Mouse (Mus musculus): ENCODE measurements around the gene Nlrx1.
A peak's percentile ranks its signal among the peaks of the same experiment; 100 is the strongest.

Gene Nlrx1

GRCm38 (mm10) chr9:44268027-44268360 lies 405 bp downstream of the Nlrx1 start:
- peak; percentile 86 for DNase-seq (ENCODE audit: low spot score)

GRCm38 (mm10) chr9:44267319-44268026 lies 926 bp downstream of the Nlrx1 start:
- DNase-seq (ENCODE audit: low spot score): no peak

- DNase-seq (ENCODE audit: low spot score): no peak
Measured at GRCm38 (mm10) chr9:44266478-44267226, 1.7 kb downstream of the Nlrx1 start.

- DNase-seq (ENCODE audit: low spot score): no peak
Measured at GRCm38 (mm10) chr9:44261388-44261787, 7.0 kb downstream of the Nlrx1 start.

DNA sequence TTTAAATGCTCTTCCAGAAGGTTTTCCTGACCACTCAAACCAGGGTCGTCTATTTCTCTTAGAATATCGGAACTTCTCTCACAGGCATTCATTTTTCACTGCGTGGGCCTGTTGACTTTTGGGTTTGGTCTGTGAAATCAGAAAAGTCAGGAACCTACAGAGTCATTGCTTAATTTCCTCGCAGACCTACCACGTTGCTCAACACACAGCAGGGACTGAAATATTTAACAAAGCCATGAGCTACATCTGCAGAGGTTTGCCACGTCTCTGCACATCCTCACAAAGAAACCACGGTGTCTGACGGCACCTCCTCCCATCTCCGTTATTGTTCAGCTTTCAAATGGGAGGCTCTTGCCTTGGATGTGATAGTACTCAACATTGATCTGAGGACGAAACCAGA lies 9.4 kb downstream of the Nlrx1 start:
- no peak for DNase-seq (ENCODE audit: low spot score)

DNA sequence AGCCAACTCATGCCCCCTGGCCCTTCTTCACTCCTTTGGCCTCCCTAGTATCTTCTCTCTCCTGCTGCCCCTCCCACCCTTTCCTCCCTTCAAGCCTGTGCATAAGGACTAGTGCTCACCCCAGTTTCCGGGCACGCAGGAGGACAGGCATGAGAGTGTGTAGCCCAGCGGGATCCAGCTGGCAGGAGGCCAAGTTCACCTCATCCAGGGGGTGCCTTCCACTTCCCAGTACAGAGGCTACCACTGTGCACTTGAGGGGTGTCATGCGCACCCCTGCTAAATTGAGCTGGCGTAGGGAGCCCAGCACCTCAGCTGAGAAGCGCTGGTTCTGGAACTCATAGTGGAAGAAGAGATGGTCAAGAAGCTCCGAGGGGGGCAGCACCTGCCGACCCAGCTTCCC lies 12.2 kb downstream of the Nlrx1 start:
- DNase-seq (ENCODE audit: low spot score): no peak

DNA sequence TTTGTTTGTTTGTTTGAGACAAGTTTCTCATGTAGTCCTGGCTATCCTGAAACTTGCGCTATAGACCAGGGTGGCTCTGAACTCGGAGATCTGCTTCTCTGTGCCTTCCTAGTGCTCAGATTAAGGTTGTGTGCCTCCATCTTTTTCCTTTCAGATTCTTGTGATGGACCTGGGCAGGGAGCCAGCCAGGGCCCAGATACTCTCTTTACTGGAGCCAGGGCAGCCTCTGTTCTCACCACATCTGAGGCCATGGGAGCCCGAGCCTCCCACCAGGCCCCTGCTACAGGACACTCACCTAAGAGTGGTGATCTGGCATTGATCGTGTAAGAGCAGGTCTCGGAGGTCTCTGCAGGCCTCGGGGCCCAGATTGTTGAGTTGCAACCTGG lies 13.3 kb downstream of the Nlrx1 start:
- no peak for DNase-seq (ENCODE audit: low spot score)

GRCm38 (mm10) chr9:44254508-44255135 lies 13.8 kb downstream of the Nlrx1 start:
- no peak for DNase-seq (ENCODE audit: low spot score)

GRCm38 (mm10) chr9:44253441-44253840 lies 15.0 kb downstream of the Nlrx1 start:
- no peak for DNase-seq (ENCODE audit: low spot score)

- no peak for DNase-seq (ENCODE audit: low spot score)
Measured at GRCm38 (mm10) chr9:44251314-44251713, 17.1 kb downstream of the Nlrx1 start, which contains the start of gene Pdzd3. Gene Pdzd3, minus strand, starts transcription at chr9:44251471.

DNA sequence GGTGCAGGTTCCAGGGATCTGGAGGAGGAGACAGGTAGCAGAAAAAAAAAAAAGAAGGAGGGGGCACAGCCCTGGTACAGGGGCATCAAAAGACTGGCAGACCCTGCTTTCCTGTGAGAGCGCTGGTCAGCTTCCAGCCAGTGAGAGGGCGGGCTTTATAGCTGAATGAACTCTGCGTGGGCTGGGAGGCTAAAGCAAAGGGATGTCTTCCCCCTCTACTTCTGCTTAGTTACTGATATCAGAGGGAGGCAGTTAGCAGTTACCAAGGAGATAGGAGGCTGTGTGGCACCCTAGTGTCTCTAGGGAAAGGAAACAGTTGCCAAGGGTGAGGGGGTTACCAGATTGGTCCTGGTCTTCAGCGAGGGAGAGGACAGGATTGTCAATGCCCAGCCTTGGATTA lies 18.0 kb downstream of the Nlrx1 start:
- DNase-seq (ENCODE audit: low spot score): no peak

- no peak for DNase-seq (ENCODE audit: low spot score)
Measured at GRCm38 (mm10) chr9:44249181-44250146, 18.9 kb downstream of the Nlrx1 start.

GRCm38 (mm10) chr9:44247907-44248306 lies 20.5 kb downstream of the Nlrx1 start:
- DNase-seq (ENCODE audit: low spot score): no peak

GRCm38 (mm10) chr9:44243621-44244020 lies 24.8 kb downstream of the Nlrx1 start:
- DNase-seq (ENCODE audit: low spot score): no peak

GRCm38 (mm10) chr9:44241418-44241817 lies 27.0 kb downstream of the Nlrx1 start:
- DNase-seq (ENCODE audit: low spot score): no peak

DNA sequence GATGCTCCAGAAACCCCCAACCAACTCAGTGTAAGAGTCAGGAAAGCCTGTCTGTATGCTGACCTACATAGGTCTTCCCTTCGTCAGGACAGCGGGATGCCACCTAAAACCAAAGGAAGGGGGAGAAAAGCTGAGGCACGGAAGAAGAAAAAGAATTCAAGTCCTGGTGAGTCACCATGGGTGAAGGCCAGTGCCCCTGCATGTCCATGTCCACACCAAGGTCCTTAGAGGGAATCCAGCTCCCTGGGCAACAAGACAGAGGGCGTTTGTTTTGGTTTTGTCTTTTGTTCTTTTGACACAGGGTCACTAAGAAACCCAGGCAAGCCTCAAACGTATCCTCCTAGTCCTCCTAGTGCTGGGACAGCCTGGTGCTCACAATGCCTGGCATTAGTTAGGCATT lies 27.5 kb downstream of the Nlrx1 start:
- DNase-seq (ENCODE audit: low spot score): no peak

DNA sequence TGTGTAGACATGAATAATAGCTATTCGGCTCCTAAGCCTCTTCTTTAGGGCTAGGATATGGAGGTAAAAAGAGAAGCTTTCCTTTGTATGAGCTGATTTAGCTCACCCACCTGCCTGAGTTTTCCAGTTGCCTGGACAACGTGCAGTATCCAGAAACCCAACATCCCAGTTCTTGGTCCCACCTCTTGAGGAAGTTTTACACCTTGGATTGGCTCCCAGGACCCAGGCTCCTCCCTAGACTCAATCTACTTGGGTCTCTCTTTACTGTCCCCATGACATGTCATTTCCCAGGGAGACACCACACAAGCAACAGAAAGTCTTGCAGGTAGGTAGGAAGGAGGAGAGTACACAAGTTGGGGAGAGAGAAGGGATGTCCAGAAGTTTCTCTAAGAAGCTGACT lies 28.0 kb downstream of the Nlrx1 start, which contains the start of gene Ccdc153:
Gene Ccdc153 (plus strand): TSS at position 278 of the 400 bp plus-strand sequence.
- no peak for DNase-seq (ENCODE audit: low spot score)

- DNase-seq (ENCODE audit: low spot score): no peak
Measured at GRCm38 (mm10) chr9:44239447-44239846, 29.0 kb downstream of the Nlrx1 start.

DNA sequence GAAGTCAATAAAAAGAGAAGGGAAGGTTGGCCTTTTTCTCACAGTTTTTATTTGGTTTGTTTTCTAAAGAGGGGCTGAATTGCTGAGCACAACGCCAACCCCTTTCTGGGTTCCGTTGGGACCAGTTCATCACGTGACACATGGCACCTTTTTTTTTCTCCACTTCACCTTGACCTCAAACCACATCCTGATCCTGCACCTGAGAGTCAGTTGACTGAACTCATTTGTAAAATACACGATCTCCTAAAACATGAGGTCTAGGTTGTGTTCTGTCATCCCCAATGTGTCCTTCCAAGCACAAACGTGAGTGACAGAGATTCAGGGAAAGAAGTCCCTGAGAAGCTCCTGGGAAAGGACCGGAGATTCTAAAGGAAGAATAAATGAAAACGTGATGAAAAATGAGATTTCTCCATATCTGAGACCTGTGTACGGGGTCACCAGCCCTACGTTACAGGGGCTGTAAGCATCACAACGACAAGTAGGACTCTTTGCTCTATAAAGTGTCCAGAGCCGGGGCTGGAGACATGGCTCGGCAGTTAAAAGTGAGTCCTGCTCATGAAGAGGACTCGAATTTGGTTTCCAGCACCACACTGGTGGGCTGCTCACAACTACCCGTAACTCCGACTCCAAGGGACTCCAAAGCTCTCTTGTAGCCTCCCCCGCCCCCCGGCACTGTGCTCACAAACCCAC lies 29.8 kb downstream of the Nlrx1 start:
- DNase-seq (ENCODE audit: low spot score): no peak

GRCm38 (mm10) chr9:44237128-44237527 lies 31.3 kb downstream of the Nlrx1 start:
- DNase-seq (ENCODE audit: low spot score): no peak

DNA sequence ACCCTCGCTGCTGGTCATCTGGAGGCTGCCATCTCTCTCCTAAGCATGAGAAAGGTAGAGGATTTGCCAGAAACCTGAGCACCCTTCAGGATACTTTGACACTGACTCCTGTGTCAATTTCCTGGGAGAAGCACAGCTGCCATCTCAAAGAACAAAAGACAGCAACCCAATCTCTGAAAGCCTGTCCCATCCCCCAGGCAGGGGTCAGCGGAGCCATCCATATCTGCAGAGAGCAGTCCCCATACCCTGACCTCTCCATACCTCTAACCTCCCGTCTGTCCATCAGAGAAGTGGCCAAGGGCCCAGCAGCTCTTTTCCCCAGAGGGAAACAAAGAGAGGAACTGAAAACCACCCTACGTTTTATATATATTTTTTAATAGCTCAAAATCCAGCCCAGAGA lies 31.8 kb downstream of the Nlrx1 start:
- no peak for DNase-seq (ENCODE audit: low spot score)

Measured in testis, postnatal 14 days (tissue).